Mouse (Mus musculus): Measurements from ENCODE around the gene Fam204a. TPM values are rescaled to one million over a fixed set of nuclear protein-coding genes. Genes with fewer than 3 reads are reported as not detected.

The Fam204a gene
- 10 to 100 TPM; 32.7 to 38.1 (median 35.5) TPM for total RNA-seq (2022)

GRCm38 (mm10) chr19:60225899-60226844, at the start of gene Fam204a:
Gene Fam204a, minus strand, starts transcription at chr19:60226701.
- peak; percentile 92 to 97 for DNase-seq (ENCODE audit: low spot score in 2 of 2)

GRCm38 (mm10) chr19:60265789-60266188, 39.3 kb upstream of the Fam204a start:
- DNase-seq (ENCODE audit: low spot score in 2 of 2) = no peak

- DNase-seq (ENCODE audit: low spot score in 2 of 2) = no peak
Observed at GRCm38 (mm10) chr19:60260689-60261088, 34.2 kb upstream of the Fam204a start.

GRCm38 (mm10) chr19:60252021-60252420, 25.5 kb upstream of the Fam204a start:
- DNase-seq (ENCODE audit: low spot score in 2 of 2) = no peak

- DNase-seq (ENCODE audit: low spot score in 2 of 2) = no peak
Observed at GRCm38 (mm10) chr19:60251197-60251596, 24.7 kb upstream of the Fam204a start.

- DNase-seq (ENCODE audit: low spot score in 2 of 2) = no peak
Observed at GRCm38 (mm10) chr19:60245250-60245649, 18.7 kb upstream of the Fam204a start.

GRCm38 (mm10) chr19:60242620-60243019, 16.1 kb upstream of the Fam204a start:
- DNase-seq (ENCODE audit: low spot score in 2 of 2) = no peak

GRCm38 (mm10) chr19:60241916-60242602, 15.6 kb upstream of the Fam204a start:
- no peak for DNase-seq (ENCODE audit: low spot score in 2 of 2)

GRCm38 (mm10) chr19:60231542-60231941, 5.0 kb upstream of the Fam204a start:
- DNase-seq (ENCODE audit: low spot score in 2 of 2) = no peak

- no peak for DNase-seq (ENCODE audit: low spot score in 2 of 2)
Observed at GRCm38 (mm10) chr19:60226845-60227235, 339 bp upstream of the Fam204a start.

GRCm38 (mm10) chr19:60219395-60219794, 7.1 kb downstream of the Fam204a start:
- DNase-seq (ENCODE audit: low spot score in 2 of 2) = no peak

- DNase-seq (ENCODE audit: low spot score in 2 of 2) = no peak
Observed at GRCm38 (mm10) chr19:60217985-60218384, 8.5 kb downstream of the Fam204a start.

GRCm38 (mm10) chr19:60208173-60208572, 18.3 kb downstream of the Fam204a start:
- no peak for DNase-seq (ENCODE audit: low spot score in 2 of 2)

- DNase-seq (ENCODE audit: low spot score in 2 of 2) = no peak
Observed at GRCm38 (mm10) chr19:60204176-60204575, 22.3 kb downstream of the Fam204a start.

- DNase-seq (ENCODE audit: low spot score in 2 of 2) = no peak
Observed at GRCm38 (mm10) chr19:60200294-60200693, 26.2 kb downstream of the Fam204a start.

- no peak for DNase-seq (ENCODE audit: low spot score in 2 of 2)
Observed at GRCm38 (mm10) chr19:60199152-60199551, 27.3 kb downstream of the Fam204a start.

- no peak for DNase-seq (ENCODE audit: low spot score in 2 of 2)
Observed at GRCm38 (mm10) chr19:60192790-60193189, 33.7 kb downstream of the Fam204a start.

- DNase-seq (ENCODE audit: low spot score in 2 of 2) = no peak
Observed at GRCm38 (mm10) chr19:60189206-60189605, 37.3 kb downstream of the Fam204a start.

GRCm38 (mm10) chr19:60182901-60183300, 43.6 kb downstream of the Fam204a start:
- DNase-seq (ENCODE audit: low spot score in 2 of 2) = no peak

- DNase-seq (ENCODE audit: low spot score in 2 of 2) = no peak
Observed at GRCm38 (mm10) chr19:60182171-60182570, 44.3 kb downstream of the Fam204a start.

GRCm38 (mm10) chr19:60178771-60179563, 47.5 kb downstream of the Fam204a start:
- no peak for DNase-seq (ENCODE audit: low spot score in 2 of 2)

- DNase-seq (ENCODE audit: low spot score in 2 of 2) = no peak
Observed at GRCm38 (mm10) chr19:60165417-60165816, 61.1 kb downstream of the Fam204a start.
